Mouse (Mus musculus) forebrain, postnatal 0 days (tissue): ENCODE results near the gene Fam222a. TPM values are rescaled to one million over a fixed set of nuclear protein-coding genes. Genes with fewer than 3 reads are reported as not detected.

ENCODE experiments used
- ATAC-seq: fragments of 200-750 bp; cut with Nextera tagmentation; 2 replicates; pipeline ENCODE4 v1.8.0; 2017; ENCODE audit warnings: mild to moderate bottlenecking, moderate library complexity
- DNase-seq: peaks from one replicate; pipeline ENCODE4 v3.0.0-alpha.2; 2015
- H3K27ac ChIP-seq: fragments of 300-500 bp; sonication (generic); 2 replicates; pipeline ENCODE4 v1.5.1; 2014; ENCODE audit warnings: low read depth, mild to moderate bottlenecking, antibody characterized with exemption, low read length, moderate library complexity, mixed read lengths
- H3K27me3 ChIP-seq: fragments of 300-500 bp; sonication (generic); 2 replicates; pipeline ENCODE4 v1.6.1; 2014; ENCODE audit warnings: mild to moderate bottlenecking, low read length, mixed read lengths; ENCODE audit not compliant: insufficient read depth
- H3K36me3 ChIP-seq: fragments of 300-500 bp; sonication (generic); 2 replicates; pipeline ENCODE4 v1.6.1; 2014; ENCODE audit warnings: mild to moderate bottlenecking, moderate library complexity; ENCODE audit not compliant: insufficient read depth
- H3K4me1 ChIP-seq: fragments of 300-500 bp; sonication (generic); 2 replicates; pipeline ENCODE4 v1.6.1; 2014; ENCODE audit warnings: antibody characterized with exemption; ENCODE audit not compliant: insufficient read depth
- H3K4me2 ChIP-seq: fragments of 300-500 bp; sonication (generic); 2 replicates; pipeline ENCODE4 v1.6.1; 2014; ENCODE audit warnings: low read depth, mild to moderate bottlenecking, moderate library complexity
- H3K4me3 ChIP-seq: fragments of 300-500 bp; sonication (generic); 2 replicates; pipeline ENCODE4 v1.5.1; 2014; ENCODE audit warnings: low read depth, low read length, mixed read lengths
- H3K9ac ChIP-seq: fragments of 300-500 bp; sonication (generic); 2 replicates; pipeline ENCODE4 v1.6.1; 2014; ENCODE audit warnings: mild to moderate bottlenecking
- H3K9me3 ChIP-seq: fragments of 300-500 bp; sonication (generic); 2 replicates; pipeline ENCODE4 v1.6.1; 2016; ENCODE audit warnings: low read length
- CTCF ChIP-seq: sonication (generic); IDR thresholded peaks from 2 replicates; pipeline ENCODE4 v1.5.1; 2016; ENCODE audit warnings: antibody characterized with exemption, control low read depth, low read depth
- WGBS: fragments of 180-500 bp; shearing (Covaris S2); extraction: QIAGEN DNeasy Blood & Tissue Kit; methylation state at CpG from one replicate; pipeline ENCODE4 v1.1.7; 2014; 5-methylcytosine and 5-hydroxymethylcytosine counted together
- polyA plus RNA-seq: library from polyadenylated mRNA; unstranded; fragments of >200 nt; fragmentation: Nextera tagmentation; extraction: Ambion mirVana; gene quantifications from 2 replicates; pipeline ENCODE4 v1.2.1, GENCODE M21; 2015
- total RNA-seq: library from RNA; depleted of rRNA; stranded (reverse); fragments of >200 nt; gene quantifications from 2 replicates; pipeline ENCODE4 v1.2.3, GENCODE M21; 2014

Gene Fam222a
- total and polyA plus RNA-seq, 2 experiments from 2014 or later = 3.4 to 8.2 TPM

- 83% methylated on average over 5 of the region's 5 CpGs for WGBS
- ATAC-seq = no peak
- peaks cover 8% of the 10 kb centered on the region for H3K4me1 ChIP-seq
- no peaks in the 10 kb centered on the region for H3K9me3 ChIP-seq
- no peak overlapping the region for H3K4me2 ChIP-seq
- H3K36me3 ChIP-seq = no peaks in the 10 kb centered on the region
- TF ChIP-seq CTCF = no peak
- H3K27me3 ChIP-seq = peaks cover 5% of the 10 kb centered on the region; the same call in 1 of the 2 replicates
- no peak for DNase-seq
- no peak overlapping the region for H3K9ac ChIP-seq
- no peak overlapping the region for H3K4me3 ChIP-seq
- H3K27ac ChIP-seq = peak overlapping the region; percentile 50; the same call in 1 of the 2 replicates
Measured at GRCm38 (mm10) chr5:114593949-114594348, 26.1 kb downstream of the Fam222a start.

DNA sequence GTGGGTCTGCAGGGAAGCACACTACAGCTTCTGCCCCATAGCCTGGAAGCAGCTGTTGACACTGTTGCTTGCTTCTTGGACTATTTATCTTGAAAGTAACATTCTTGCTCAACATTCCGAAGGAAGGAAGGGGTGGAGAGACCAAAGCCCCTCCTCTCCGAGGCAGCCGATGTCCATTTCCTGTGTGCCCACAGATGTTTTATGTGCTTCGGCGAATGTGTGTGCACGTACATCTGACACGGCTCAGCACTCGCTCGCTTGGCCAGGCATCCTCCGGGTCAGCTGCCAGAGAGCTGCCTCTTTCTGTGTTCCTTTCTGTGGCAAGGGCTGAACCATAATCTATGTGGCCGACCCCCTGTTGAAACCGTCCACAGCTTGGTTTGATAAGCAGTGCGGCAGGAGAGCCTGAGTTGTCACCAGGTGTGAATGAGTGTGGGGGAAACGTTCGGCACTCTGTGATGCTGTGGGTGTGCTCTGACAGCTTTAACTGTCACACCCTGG is 27.0 kb downstream of the Fam222a start:
- no peak overlapping the region for H3K9ac ChIP-seq
- no peak overlapping the region for H3K27ac ChIP-seq
- peaks cover 5% of the 10 kb centered on the region; the same call in 1 of the 2 replicates for H3K27me3 ChIP-seq
- DNase-seq = no peak
- H3K4me1 ChIP-seq = peaks cover 8% of the 10 kb centered on the region
- 85% methylated on average over 15 of the region's 15 CpGs for WGBS
- H3K9me3 ChIP-seq = no peaks in the 10 kb centered on the region
- ATAC-seq = no peak
- H3K36me3 ChIP-seq = no peaks in the 10 kb centered on the region
- no peak overlapping the region for H3K4me3 ChIP-seq
- no peak for TF ChIP-seq CTCF
- no peak overlapping the region for H3K4me2 ChIP-seq

DNA sequence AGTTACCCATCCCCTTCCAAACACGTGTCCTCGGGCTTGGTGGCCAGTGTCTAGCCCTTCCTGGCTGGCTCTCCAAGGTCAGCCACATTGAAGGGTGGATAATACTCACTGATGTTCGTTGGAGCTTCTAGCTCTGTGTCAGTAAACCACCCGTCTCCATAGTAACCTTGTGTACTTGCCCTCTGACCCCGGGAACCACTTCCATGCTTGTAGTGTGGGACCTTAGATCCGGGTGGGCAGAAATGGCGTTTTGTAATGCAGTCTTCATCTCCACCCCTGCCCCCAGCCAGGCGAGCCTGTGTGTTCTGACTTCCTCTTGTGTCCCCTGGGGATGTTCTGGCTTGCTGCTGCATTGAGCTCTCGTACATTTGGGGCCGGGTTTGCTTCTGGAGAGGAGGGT is 28.8 kb downstream of the Fam222a start:
- Histone ChIP-seq H3K9me3 (no peaks in the 10 kb centered on the region), H3K4me1 (peaks cover 8% of the 10 kb centered on the region), H3K4me2 (no peak overlapping the region), H3K27me3 (peaks cover 5% of the 10 kb centered on the region; the same call in 1 of the 2 replicates), H3K36me3 (no peaks in the 10 kb centered on the region), H3K27ac (no peak overlapping the region), H3K4me3 (no peak overlapping the region), H3K9ac (no peak overlapping the region)
- ATAC-seq = 0 out of 2 replicates have a peak, but pooled peaks have one; percentile 16
- WGBS = 42% methylated on average over 10 of the region's 10 CpGs
- TF ChIP-seq CTCF = no peak
- no peak for DNase-seq

- peaks cover 5% of the 10 kb centered on the region; the same call in 1 of the 2 replicates for H3K27me3 ChIP-seq
- H3K4me3 ChIP-seq = no peak overlapping the region
- no peak overlapping the region for H3K27ac ChIP-seq
- ATAC-seq (no peak), DNase-seq (no peak)
- no peak for TF ChIP-seq CTCF
- no peaks in the 10 kb centered on the region for H3K9me3 ChIP-seq
- H3K36me3 ChIP-seq = no peaks in the 10 kb centered on the region
- H3K4me2 ChIP-seq = no peak overlapping the region
- 39% methylated on average over 8 of the region's 8 CpGs for WGBS
- no peak overlapping the region for H3K9ac ChIP-seq
- H3K4me1 ChIP-seq = peaks cover 8% of the 10 kb centered on the region
Measured at GRCm38 (mm10) chr5:114597222-114597621, 29.4 kb downstream of the Fam222a start.

- Histone ChIP-seq H3K27me3 (peaks cover 5% of the 10 kb centered on the region; the same call in 1 of the 2 replicates), H3K9me3 (no peaks in the 10 kb centered on the region), H3K4me2 (no peak overlapping the region), H3K4me3 (no peak overlapping the region), H3K9ac (no peak overlapping the region), H3K27ac (no peak overlapping the region), H3K4me1 (peaks cover 8% of the 10 kb centered on the region; the same call in 1 of the 2 replicates), H3K36me3 (no peaks in the 10 kb centered on the region)
- DNase-seq = no peak
- no peak for TF ChIP-seq CTCF
- ATAC-seq = no peak
- WGBS = 49% methylated on average over 6 of the region's 6 CpGs
Measured at GRCm38 (mm10) chr5:114597652-114598051, 29.8 kb downstream of the Fam222a start.

DNA sequence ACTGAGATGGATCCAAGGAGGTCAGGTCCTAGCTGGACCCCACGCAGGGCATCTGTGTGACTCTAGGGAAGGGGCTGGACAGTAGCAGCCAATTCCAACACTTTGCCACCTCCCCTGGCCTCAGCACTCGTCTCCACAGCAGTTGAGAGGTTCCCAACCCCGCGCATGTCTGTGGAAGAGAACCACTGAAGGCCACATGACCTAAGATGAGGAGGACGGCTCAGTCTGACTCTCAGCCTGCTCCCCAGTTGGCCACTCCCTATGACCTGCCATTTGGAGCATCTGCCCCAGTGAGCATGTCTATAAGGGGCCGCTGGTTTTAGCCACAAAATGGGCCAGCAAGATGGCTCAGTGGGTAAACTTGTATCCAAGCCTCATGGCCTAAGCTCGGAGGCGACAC is 34.2 kb downstream of the Fam222a start:
- Histone ChIP-seq H3K4me2 (no peak overlapping the region), H3K9ac (no peak overlapping the region), H3K4me1 (0 out of 2 replicates have a peak, but pooled peaks cover 5% of the 10 kb centered on the region), H3K9me3 (no peaks in the 10 kb centered on the region), H3K36me3 (no peaks in the 10 kb centered on the region), H3K27ac (no peak overlapping the region), H3K4me3 (no peak overlapping the region), H3K27me3 (peaks cover 11% of the 10 kb centered on the region; the same call in 1 of the 2 replicates)
- ATAC-seq = no peak
- WGBS = 90% methylated on average over 8 of the region's 8 CpGs
- no peak for DNase-seq
- TF ChIP-seq CTCF = no peak

GRCm38 (mm10) chr5:114603975-114604374 is 36.2 kb downstream of the Fam222a start:
- TF ChIP-seq CTCF = peak; percentile 49
- Histone ChIP-seq H3K4me2 (no peak overlapping the region), H3K9ac (no peak overlapping the region), H3K27ac (no peak overlapping the region), H3K4me1 (peaks cover 15% of the 10 kb centered on the region), H3K9me3 (no peaks in the 10 kb centered on the region), H3K4me3 (no peak overlapping the region), H3K36me3 (no peaks in the 10 kb centered on the region), H3K27me3 (peaks cover 11% of the 10 kb centered on the region; the same call in 1 of the 2 replicates)
- DNase-seq = no peak
- 80% methylated on average over 5 of the region's 5 CpGs for WGBS
- ATAC-seq = no peak
